Mouse (Mus musculus) midbrain, embryonic 10.5 days (tissue): ENCODE measurements around the gene Ddx6. TPM values are rescaled to one million over a fixed set of nuclear protein-coding genes. Genes with fewer than 3 reads are reported as not detected.
"Not testable (repeated sequence)": the region's sequence is repeated elsewhere in the genome, so short reads cannot be mapped to it uniquely, and the experiment has no call there.

Experiments
- DNase-seq: peaks from one replicate; pipeline ENCODE4 v3.0.0-alpha.2; 2017; ENCODE audit warnings: low spot score
- H3K27ac ChIP-seq: fragments of 300-500 bp; sonication (generic); replicated peaks from 2 replicates; pipeline ENCODE4 v1.5.1; 2016; ENCODE audit warnings: mild to moderate bottlenecking
- H3K27me3 ChIP-seq: fragments of 300-500 bp; sonication (generic); 2 replicates; pipeline ENCODE4 v1.6.1; 2016; ENCODE audit warnings: low read depth, mild to moderate bottlenecking; ENCODE audit not compliant: poor library complexity, severe bottlenecking
- H3K36me3 ChIP-seq: fragments of 300-500 bp; sonication (generic); 2 replicates; pipeline ENCODE4 v1.6.1; 2016; ENCODE audit warnings: mild to moderate bottlenecking, moderate library complexity
- H3K4me1 ChIP-seq: fragments of 300-500 bp; sonication (generic); 2 replicates; pipeline ENCODE4 v1.6.1; 2016
- H3K4me3 ChIP-seq: fragments of 300-500 bp; sonication (generic); 2 replicates; pipeline ENCODE4 v1.5.1; 2016; ENCODE audit warnings: mild to moderate bottlenecking, moderate library complexity
- H3K9me3 ChIP-seq: fragments of 300-500 bp; sonication (generic); replicated peaks from 2 replicates; pipeline ENCODE4 v1.6.1; 2016; ENCODE audit warnings: mild to moderate bottlenecking
- WGBS: fragments of 180-500 bp; shearing (Covaris S2); methylation state at CpG from one replicate; pipeline ENCODE4 v1.1.7; 2016; 5-methylcytosine and 5-hydroxymethylcytosine counted together
- polyA plus RNA-seq: library from polyadenylated mRNA; unstranded; fragments of >200 nt; fragmentation: Nextera tagmentation; extraction: Ambion mirVana; gene quantifications from 2 replicates; pipeline ENCODE4 v1.2.1, GENCODE M21; 2016

Gene Ddx6
- polyA plus RNA-seq, 1 experiment from 2014 or later = 19.5 TPM

- Histone ChIP-seq H3K27ac (peak overlapping the region; percentile 61), H3K4me1 (peaks cover 34% of the 10 kb centered on the region), H3K4me3 (peak overlapping the region; percentile 44), H3K27me3 (peaks cover 18% of the 10 kb centered on the region), H3K36me3 (0 out of 2 replicates have a peak, but pooled peaks cover 3% of the 10 kb centered on the region), H3K9me3 (no peaks in the 10 kb centered on the region)
- peak; percentile 76 for DNase-seq
- 3% methylated on average over 18 of the region's 18 CpGs for WGBS
Observed at GRCm38 (mm10) chr9:44598899-44599495, 5.7 kb upstream of the Ddx6 start.

- Histone ChIP-seq H3K4me1 (peaks cover 34% of the 10 kb centered on the region), H3K27ac (peak overlapping the region; percentile 61; the same call in 1 of the 2 replicates), H3K9me3 (no peaks in the 10 kb centered on the region), H3K4me3 (peak overlapping the region; percentile 44; the same call in 1 of the 2 replicates), H3K27me3 (peaks cover 18% of the 10 kb centered on the region), H3K36me3 (0 out of 2 replicates have a peak, but pooled peaks cover 3% of the 10 kb centered on the region)
- no peak for DNase-seq
- WGBS = 22% methylated on average over 5 of the region's 6 CpGs
Observed at GRCm38 (mm10) chr9:44599616-44600015, 5.1 kb upstream of the Ddx6 start.

GRCm38 (mm10) chr9:44600801-44601200, 3.9 kb upstream of the Ddx6 start:
- WGBS = 88% methylated on average over 6 of the region's 6 CpGs

GRCm38 (mm10) chr9:44602766-44603165, 1.9 kb upstream of the Ddx6 start:
- WGBS = 75% methylated on average over 6 of the region's 6 CpGs
- peaks cover 8% of the 10 kb centered on the region for H3K27me3 ChIP-seq
- DNase-seq = no peak
- H3K4me1 ChIP-seq = peaks cover 54% of the 10 kb centered on the region
- H3K9me3 ChIP-seq = no peaks in the 10 kb centered on the region
- H3K4me3 ChIP-seq = peak overlapping the region; percentile 99
- H3K36me3 ChIP-seq = peaks cover 13% of the 10 kb centered on the region
- peak overlapping the region; percentile 100 for H3K27ac ChIP-seq

More at GRCm38 (mm10) chr9:44600801-44601200, 3.9 kb upstream of the Ddx6 start:
- peaks cover 18% of the 10 kb centered on the region for H3K27me3 ChIP-seq
- peaks cover 35% of the 10 kb centered on the region for H3K4me1 ChIP-seq
- H3K4me3 ChIP-seq = no peak overlapping the region
- DNase-seq = no peak
- no peaks in the 10 kb centered on the region for H3K9me3 ChIP-seq
- 0 out of 2 replicates have a peak, but pooled peaks cover 3% of the 10 kb centered on the region for H3K36me3 ChIP-seq
- no peak overlapping the region for H3K27ac ChIP-seq

- H3K4me3 ChIP-seq = peak overlapping the region; percentile 99
- H3K27ac ChIP-seq = peak overlapping the region; percentile 100
- peaks cover 52% of the 10 kb centered on the region for H3K4me1 ChIP-seq
- under 1% methylated on average over 38 of the region's 38 CpGs for WGBS
- H3K36me3 ChIP-seq = peaks cover 22% of the 10 kb centered on the region
- no peaks in the 10 kb centered on the region for H3K9me3 ChIP-seq
- H3K27me3 ChIP-seq = no peaks in the 10 kb centered on the region
- peak; percentile 56 for DNase-seq
Observed at GRCm38 (mm10) chr9:44603454-44604289, 1.0 kb upstream of the Ddx6 start.

- no peaks in the 10 kb centered on the region for H3K27me3 ChIP-seq
- WGBS = under 1% methylated on average over 50 of the region's 65 CpGs
- peak overlapping the region; percentile 100 for H3K27ac ChIP-seq
- H3K36me3 ChIP-seq = peaks cover 28% of the 10 kb centered on the region
- H3K9me3 ChIP-seq = no peaks in the 10 kb centered on the region
- H3K4me3 ChIP-seq = peak overlapping the region; percentile 99
- peak; percentile 86 for DNase-seq
- peaks cover 46% of the 10 kb centered on the region for H3K4me1 ChIP-seq
Observed at GRCm38 (mm10) chr9:44604290-44604778, 358 bp upstream of the Ddx6 start.

GRCm38 (mm10) chr9:44605616-44606165, 999 bp downstream of the Ddx6 start:
- Histone ChIP-seq H3K4me3 (peak overlapping the region; percentile 99), H3K27ac (peak overlapping the region; percentile 100), H3K4me1 (peaks cover 37% of the 10 kb centered on the region), H3K9me3 (peaks cover 4% of the 10 kb centered on the region; the same call in 1 of the 2 replicates), H3K27me3 (no peaks in the 10 kb centered on the region), H3K36me3 (peaks cover 42% of the 10 kb centered on the region)
- WGBS = under 1% methylated on average over 13 of the region's 13 CpGs
- no peak for DNase-seq

- Histone ChIP-seq H3K4me1 (peaks cover 37% of the 10 kb centered on the region), H3K27me3 (no peaks in the 10 kb centered on the region), H3K9me3 (peaks cover 4% of the 10 kb centered on the region; the same call in 1 of the 2 replicates), H3K4me3 (peak overlapping the region; percentile 99), H3K27ac (no peak overlapping the region), H3K36me3 (peaks cover 49% of the 10 kb centered on the region)
- WGBS = 83% methylated on average over 4 of the region's 4 CpGs
- DNase-seq = no peak
Observed at GRCm38 (mm10) chr9:44606646-44607045, 2.0 kb downstream of the Ddx6 start.

GRCm38 (mm10) chr9:44607306-44607705, 2.6 kb downstream of the Ddx6 start:
- peaks cover 4% of the 10 kb centered on the region; the same call in 1 of the 2 replicates for H3K9me3 ChIP-seq
- H3K27ac ChIP-seq = no peak overlapping the region
- H3K36me3 ChIP-seq = peaks cover 55% of the 10 kb centered on the region
- H3K4me1 ChIP-seq = peaks cover 37% of the 10 kb centered on the region
- DNase-seq = no peak
- H3K4me3 ChIP-seq = peak overlapping the region; percentile 99
- 78% methylated on average over 4 of the region's 4 CpGs for WGBS
- no peaks in the 10 kb centered on the region for H3K27me3 ChIP-seq

- H3K9me3 ChIP-seq = peaks cover 4% of the 10 kb centered on the region; the same call in 1 of the 2 replicates
- no peak overlapping the region for H3K4me3 ChIP-seq
- no peak overlapping the region for H3K27ac ChIP-seq
- H3K36me3 ChIP-seq = peaks cover 86% of the 10 kb centered on the region
- no peak for DNase-seq
- H3K27me3 ChIP-seq = no peaks in the 10 kb centered on the region
- H3K4me1 ChIP-seq = peaks cover 29% of the 10 kb centered on the region
- 98% methylated on average over 25 of the region's 25 CpGs for WGBS
Observed at GRCm38 (mm10) chr9:44610371-44610770, 5.7 kb downstream of the Ddx6 start.

- H3K4me3 ChIP-seq, H3K27ac ChIP-seq, H3K9me3 ChIP-seq, H3K4me1 ChIP-seq, DNase-seq, H3K27me3 ChIP-seq: not testable (repeated sequence)
- WGBS = 89% methylated on average over 1 of the region's 1 CpGs
- H3K36me3 ChIP-seq = peaks cover 100% of the 10 kb centered on the region
Observed at GRCm38 (mm10) chr9:44613081-44613480, 8.4 kb downstream of the Ddx6 start.

- no peaks in the 10 kb centered on the region for H3K9me3 ChIP-seq
- DNase-seq = no peak
- WGBS = 93% methylated on average over 3 of the region's 3 CpGs
- H3K27ac ChIP-seq = no peak overlapping the region
- no peak overlapping the region for H3K4me3 ChIP-seq
- no peaks in the 10 kb centered on the region for H3K27me3 ChIP-seq
- H3K4me1 ChIP-seq = no peaks in the 10 kb centered on the region
- peaks cover 100% of the 10 kb centered on the region for H3K36me3 ChIP-seq
Observed at GRCm38 (mm10) chr9:44621114-44621513, 16.4 kb downstream of the Ddx6 start.
